Mouse (Mus musculus) kidney, adult 2 months (tissue): ENCODE measurements around the gene Spock1.

Experiments used
- CTCF ChIP-seq: fragments of 200-500 bp; conservative IDR thresholded peaks from 2 replicates; pipeline ENCODE4 v1.5.1; 2011; ENCODE audit warnings: low read depth, mild to moderate bottlenecking, control low read depth, low read length, moderate library complexity, mixed read lengths; ENCODE audit not compliant: insufficient read depth, insufficient read length
- POLR2A ChIP-seq: fragments of 200-500 bp; IDR thresholded peaks from one replicate; pipeline ENCODE4 v1.6.1; 2011; ENCODE audit warnings: low read depth, low read length, control low read depth

DNA sequence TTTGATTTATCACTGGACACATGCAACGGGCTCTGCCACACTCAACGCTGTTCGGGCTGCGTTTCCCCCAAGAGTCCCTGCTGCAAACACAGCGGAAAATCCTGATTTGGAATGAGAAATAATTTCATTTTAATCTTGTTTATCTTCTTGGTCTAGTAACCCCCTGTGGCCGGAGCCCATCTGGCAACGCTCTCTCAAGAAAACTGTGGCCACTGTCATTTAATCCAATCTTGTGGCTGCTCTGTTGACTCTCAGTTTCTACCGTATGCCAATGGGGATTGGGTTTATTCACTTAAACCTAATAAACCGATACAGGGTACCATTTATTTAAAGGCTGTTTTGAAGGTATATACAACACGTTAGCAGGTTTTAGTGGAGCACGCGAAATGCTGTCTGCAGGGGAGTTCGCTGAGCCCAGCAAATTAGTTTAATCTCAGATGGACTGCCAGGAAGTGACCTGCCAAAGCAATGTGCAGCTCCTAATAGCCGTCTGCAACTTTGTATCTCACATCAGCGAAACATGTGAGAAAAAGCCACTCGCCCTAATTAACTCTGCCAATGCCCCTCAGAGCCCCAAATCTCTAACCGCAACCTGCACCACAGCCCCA lies 185.7 kb downstream of the Spock1 start:
- TF ChIP-seq CTCF (no peak), POLR2A (no peak)
